ENCODE assay signal across 6 mouse cellular contexts in genomic region chr10:117737498-117737897, GRCm38 (mm10). TPM values are rescaled to one million over a fixed set of nuclear protein-coding genes. Genes with fewer than 3 reads are reported as not detected.
A peak's percentile ranks its signal among the peaks of the same experiment; 100 is the strongest.
DNase-seq lines count a peak whose midpoint lies in the region; ATAC-seq and TF ChIP-seq lines count a peak whose summit lies in the region.
"Not testable (repeated sequence)": the region's sequence is repeated elsewhere in the genome, so short reads cannot be mapped to it uniquely, and the experiment has no call there.

No protein-coding gene starts in this region.

- H3K9ac ChIP-seq in intestine, embryonic 16.5 days (ENCODE audit: low read depth, low read length); intestine, postnatal 0 days (ENCODE audit: low read depth, low read length); liver, adult 2 months (ENCODE audit: low read depth, low read length): not testable (repeated sequence)

- not testable (repeated sequence) for H3K4me2 ChIP-seq in intestine, embryonic 16.5 days (ENCODE audit: low read depth, low read length); intestine, postnatal 0 days (replicated peaks; ENCODE audit: low read depth)

- H3K36me3 ChIP-seq in intestine, embryonic 16.5 days (ENCODE audit: control insufficient read depth, insufficient read depth, low read length); kidney, adult 2 months (ENCODE audit: control insufficient read depth, insufficient read depth, low read length); liver, adult 2 months (ENCODE audit: control insufficient read depth, insufficient read depth, low read length); small intestine, adult 2 months (ENCODE audit: control insufficient read depth, insufficient read depth, low read length): not testable (repeated sequence)
- peaks cover 16% of the 10 kb centered on the region for H3K36me3 ChIP-seq in intestine, postnatal 0 days (ENCODE audit: control insufficient read depth, insufficient read depth)

- not testable (repeated sequence) for H3K4me3 ChIP-seq in intestine, embryonic 16.5 days (ENCODE audit: low read length); intestine, postnatal 0 days (ENCODE audit: low read depth, low read length); kidney, adult 2 months (ENCODE audit: insufficient read depth, low read depth, low read length); liver, adult 2 months (ENCODE audit: insufficient read depth, low read depth, low read length); small intestine, adult 2 months (ENCODE audit: low read depth, low read length)

- not testable (repeated sequence) for TF ChIP-seq CTCF in intestine, postnatal 0 days (IDR thresholded peaks at IDR 0.05; ENCODE audit: low read depth); kidney, adult 2 months (conservative IDR thresholded peaks at IDR 0.05; ENCODE audit: insufficient read depth, insufficient read length, low read depth, low read length); liver, adult 2 months (IDR thresholded peaks at IDR 0.05; ENCODE audit: low read depth, low read length); small intestine, adult 2 months (IDR thresholded peaks at IDR 0.05; ENCODE audit: extremely low read depth, insufficient read length, insufficient replicate concordance, low read depth, low read length)

- H3K9me3 ChIP-seq in intestine, embryonic 16.5 days (ENCODE audit: control insufficient read depth, low read length); intestine, postnatal 0 days (ENCODE audit: control insufficient read depth): not testable (repeated sequence)

- TF ChIP-seq POLR2A in kidney, adult 2 months (IDR thresholded peaks at IDR 0.05; ENCODE audit: low read depth, low read length); liver, adult 2 months (IDR thresholded peaks at IDR 0.05; ENCODE audit: extremely low read depth, insufficient read depth, low read length); small intestine, adult 2 months (IDR thresholded peaks at IDR 0.05; ENCODE audit: low read depth, low read length): not testable (repeated sequence)

- not testable (repeated sequence) for H3K27me3 ChIP-seq in intestine, embryonic 16.5 days (replicated peaks; ENCODE audit: control insufficient read depth, insufficient read depth, low read length); intestine, postnatal 0 days (replicated peaks; ENCODE audit: control insufficient read depth, insufficient read depth, low read length); kidney, adult 2 months (replicated peaks; ENCODE audit: control insufficient read depth, insufficient read depth, low read length); liver, adult 2 months (ENCODE audit: control insufficient read depth, insufficient read depth, low read length); small intestine, adult 2 months (ENCODE audit: control insufficient read depth, insufficient read depth, low read length)

- not testable (repeated sequence) for ATAC-seq in intestine, embryonic 16.5 days; intestine, postnatal 0 days

- H3K27ac ChIP-seq in intestine, embryonic 16.5 days (ENCODE audit: low read length): peak overlapping the region; percentile 41; the same call in 1 of the 2 replicates
- peak overlapping the region; percentile 70; the same call in 1 of the 2 replicates for H3K27ac ChIP-seq in intestine, postnatal 0 days (ENCODE audit: low read depth, low read length)
- H3K27ac ChIP-seq in kidney, adult 2 months (ENCODE audit: insufficient read depth, low read depth, low read length): peak overlapping the region; percentile 45; the same call in 1 of the 2 replicates
- H3K27ac ChIP-seq in liver, adult 2 months (replicated peaks; ENCODE audit: insufficient read depth, low read depth, low read length): peak overlapping the region; percentile 71
- peak overlapping the region; percentile 55; the same call in 1 of the 2 replicates for H3K27ac ChIP-seq in small intestine, adult 2 months (ENCODE audit: insufficient read depth, low read depth, low read length)

- 90% methylated on average over 8 of the region's 8 CpGs for WGBS in intestine, embryonic 16.5 days
- WGBS in intestine, postnatal 0 days: 87% methylated on average over 8 of the region's 8 CpGs
- WGBS in kidney, adult 2 months: 92% methylated on average over 8 of the region's 8 CpGs
- 95% methylated on average over 8 of the region's 8 CpGs for WGBS in liver, adult 2 months
- 83% methylated on average over 8 of the region's 8 CpGs for WGBS in small intestine, adult 2 months

- peak; percentile 97 for DNase-seq in adipocyte (ENCODE audit: low spot score)
- DNase-seq in kidney, adult 2 months; liver, adult 2 months (ENCODE audit: extremely low read depth, low read depth, low spot score): not testable (repeated sequence)

- not testable (repeated sequence) for H3K4me1 ChIP-seq in intestine, embryonic 16.5 days (ENCODE audit: control insufficient read depth, insufficient read depth, low read length); intestine, postnatal 0 days (replicated peaks; ENCODE audit: control insufficient read depth, insufficient read depth, low read length); kidney, adult 2 months (ENCODE audit: control insufficient read depth, insufficient read depth, low read length)
- H3K4me1 ChIP-seq in liver, adult 2 months (ENCODE audit: control insufficient read depth, insufficient read depth, low read length): peaks cover 12% of the 10 kb centered on the region; the same call in 1 of the 2 replicates
- peaks cover 16% of the 10 kb centered on the region; the same call in 1 of the 2 replicates for H3K4me1 ChIP-seq in small intestine, adult 2 months (ENCODE audit: control insufficient read depth, insufficient read depth, insufficient read length, low read length)

- not testable (repeated sequence) for H3K79me2 ChIP-seq in liver, adult 2 months (ENCODE audit: control insufficient read depth, insufficient read depth, low read length)

RNA-seq across cellular contexts. Expression of gene Slc35e3, which starts 8.7 kb away (rescaled TPM):
- polyA plus RNA-seq in intestine, embryonic 16.5 days (2015; fragmentation: Nextera tagmentation; extraction: Ambion mirVana): 8.5 and 10.1 TPM in 2 replicates
- polyA plus RNA-seq in intestine, postnatal 0 days (2015; fragmentation: Nextera tagmentation; extraction: Ambion mirVana): 13.5 TPM in 2 replicates
- 37.1 and 39.1 TPM in 2 replicates for polyA plus RNA-seq in kidney, adult 2 months (2012; rRNA removed)
- total RNA-seq in liver, adult 2 months (2014; rRNA removed): 4.1 and 5.2 TPM in 2 replicates
- polyA plus RNA-seq in liver, adult 2 months (2012; rRNA removed): 5.2 and 7.1 TPM in 2 replicates
- 6.2 and 7.4 TPM in 2 replicates for polyA plus RNA-seq in small intestine, adult 2 months (2012; rRNA removed)

RNA-seq across cellular contexts. Expression of gene Mdm2, which starts 26.9 kb away (rescaled TPM):
- polyA plus RNA-seq in intestine, embryonic 16.5 days (2015; fragmentation: Nextera tagmentation; extraction: Ambion mirVana): 30.8 and 32.4 TPM in 2 replicates
- 16.5 and 19.8 TPM in 2 replicates for polyA plus RNA-seq in intestine, postnatal 0 days (2015; fragmentation: Nextera tagmentation; extraction: Ambion mirVana)
- polyA plus RNA-seq in kidney, adult 2 months (2012; rRNA removed): 21.9 and 22.9 TPM in 2 replicates
- total RNA-seq in liver, adult 2 months (2014; rRNA removed): 24.6 and 27.7 TPM in 2 replicates
- polyA plus RNA-seq in liver, adult 2 months (2012; rRNA removed): 18.2 and 19.8 TPM in 2 replicates
- 16.2 and 39.2 TPM in 2 replicates for polyA plus RNA-seq in small intestine, adult 2 months (2012; rRNA removed)

RNA-seq across cellular contexts. Expression of gene Nup107, which starts 55.0 kb away (rescaled TPM):
- polyA plus RNA-seq in intestine, embryonic 16.5 days (2015; fragmentation: Nextera tagmentation; extraction: Ambion mirVana): 42.0 and 48.8 TPM in 2 replicates
- polyA plus RNA-seq in intestine, postnatal 0 days (2015; fragmentation: Nextera tagmentation; extraction: Ambion mirVana): 13.5 and 16.2 TPM in 2 replicates
- polyA plus RNA-seq in kidney, adult 2 months (2012; rRNA removed): 3.7 and 4.6 TPM in 2 replicates
- 4.1 and 4.4 TPM in 2 replicates for total RNA-seq in liver, adult 2 months (2014; rRNA removed)
- 1.2 and 1.8 TPM in 2 replicates for polyA plus RNA-seq in liver, adult 2 months (2012; rRNA removed)
- polyA plus RNA-seq in small intestine, adult 2 months (2012; rRNA removed): 1.3 and 3.1 TPM in 2 replicates
